Comparison of ENCODE assay signal across 16 mouse cellular contexts in the genomic region with DNA sequence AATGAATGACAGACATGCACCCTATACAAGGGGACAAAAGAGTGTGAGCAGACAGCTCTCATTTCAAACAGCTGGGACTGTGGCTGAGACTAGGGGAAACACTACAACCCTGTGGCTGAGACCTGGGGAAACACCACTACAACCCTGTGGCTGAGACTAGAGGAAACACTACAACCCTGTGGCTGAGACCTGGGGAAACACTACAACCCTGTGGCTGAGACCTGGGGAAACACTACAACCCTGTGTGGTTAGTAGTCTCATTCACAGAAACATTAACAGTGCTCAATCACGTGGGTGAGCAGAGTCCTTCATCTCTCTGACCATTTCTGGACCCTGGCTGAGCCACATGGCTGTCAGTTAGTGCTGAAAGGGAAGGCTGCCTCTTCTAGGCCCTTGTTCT.
"Had no signal": no experiment of that assay in that cellular context is flagged by ENCODE, and none has a peak within 500 bp of the region (broad histone marks: within the 10 kb centered on the region; RNA-seq: fewer than 3 reads in every experiment).

No protein-coding gene starts in this region.

- H3K4me3 ChIP-seq: megakaryocyte, embryonic 14.5 days; midbrain, embryonic 10.5 days; midbrain, embryonic 13.5 days; myocyte; neural tube, embryonic 13.5 days; stomach, embryonic 15.5 days had no signal

- H3K9me3 ChIP-seq: midbrain, embryonic 10.5 days; midbrain, embryonic 13.5 days; neural tube, embryonic 13.5 days; stomach, embryonic 15.5 days had no signal

- H3K36me3 ChIP-seq: midbrain, embryonic 10.5 days; midbrain, embryonic 13.5 days; neural tube, embryonic 13.5 days; stomach, embryonic 15.5 days had no signal

- H3K9ac ChIP-seq: liver, embryonic 14.5 days; liver, postnatal 0 days; lung, embryonic 14.5 days; midbrain, embryonic 13.5 days; neural tube, embryonic 13.5 days; stomach, embryonic 15.5 days had no signal

- DNase-seq: kidney, adult 18-20 months; kidney, postnatal 4 days; liver, postnatal 0 days; lung, embryonic 14.5 days; retina, postnatal 1 day; right cerebral cortex, postnatal 25 days; spleen, adult 18-20 months; thymus, postnatal 36 days had no signal

- H3K4me1 ChIP-seq: megakaryocyte, embryonic 14.5 days; midbrain, embryonic 10.5 days; midbrain, embryonic 13.5 days; neural tube, embryonic 13.5 days; stomach, embryonic 15.5 days had no signal

- H3K27ac ChIP-seq: liver, embryonic 14.5 days; macrophage; midbrain, embryonic 10.5 days; midbrain, embryonic 13.5 days; neural tube, embryonic 13.5 days; stomach, embryonic 15.5 days had no signal

- H3K4me2 ChIP-seq: lung, embryonic 14.5 days; midbrain, embryonic 13.5 days; neural tube, embryonic 13.5 days; stomach, embryonic 15.5 days had no signal

- H3K27me3 ChIP-seq: stomach, embryonic 15.5 days had no signal
